Mouse (Mus musculus) thymus, postnatal 25 days (tissue): Measurements from ENCODE around the gene Wfdc9.
"Not testable (repeated sequence)": the region's sequence is repeated elsewhere in the genome, so short reads cannot be mapped to it uniquely, and the experiment has no call there.

Source experiments
- DNase-seq: peaks from one replicate; pipeline ENCODE4 v3.0.0; 2022

Gene Wfdc9

DNA sequence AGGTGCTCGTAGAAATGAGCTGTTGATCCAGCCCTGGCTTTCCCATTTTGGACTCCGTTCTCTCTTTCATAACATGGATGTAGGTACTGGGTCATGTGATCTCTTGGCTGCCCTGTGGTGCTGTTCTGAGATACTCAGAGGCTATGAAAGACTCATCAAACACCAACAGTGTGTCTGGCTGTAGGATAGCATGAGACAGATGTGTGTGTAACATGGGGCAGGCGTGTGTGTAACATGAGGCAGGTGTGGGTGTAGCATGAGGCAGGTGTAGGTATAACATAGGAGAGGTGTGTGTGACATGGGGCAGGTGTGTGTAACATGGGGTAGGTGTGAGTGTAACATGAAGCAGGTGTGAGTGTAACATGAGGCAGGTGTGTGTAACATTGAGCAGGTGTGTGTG is 41.0 kb downstream of the Wfdc9 start:
- DNase-seq = no peak

DNA sequence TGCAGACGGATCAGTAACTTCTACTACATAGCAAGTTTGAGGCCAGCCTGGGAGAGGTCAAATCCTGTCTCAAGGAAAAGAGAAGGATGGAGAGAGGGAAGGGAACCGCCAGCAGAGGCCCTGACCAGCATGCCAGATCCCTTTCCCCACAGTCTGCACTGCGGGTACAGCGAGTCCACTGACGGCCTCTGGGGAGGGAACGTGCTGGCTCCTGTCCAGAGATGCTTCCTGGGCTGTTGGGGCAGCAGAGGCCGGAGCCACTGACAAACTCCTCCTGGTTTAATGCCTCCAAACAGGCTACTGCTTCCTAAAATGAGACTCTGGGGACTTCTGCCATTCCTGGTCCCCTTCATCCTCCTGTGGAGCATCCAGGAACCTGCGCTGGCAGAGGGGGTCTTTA is 42.9 kb downstream of the Wfdc9 start, which contains the start of the genes Wfdc6b and Wfdc8:
Gene Wfdc6b (plus strand): TSS at position 52 of the 400 bp plus-strand sequence.
Gene Wfdc8 (minus strand): TSS at position 156 of the 400 bp plus-strand sequence.
- DNase-seq = not testable (repeated sequence)

- no peak for DNase-seq
These were observed 47.6 kb downstream of the Wfdc9 start for GRCm38 (mm10) chr2:164608781-164609180.

DNA sequence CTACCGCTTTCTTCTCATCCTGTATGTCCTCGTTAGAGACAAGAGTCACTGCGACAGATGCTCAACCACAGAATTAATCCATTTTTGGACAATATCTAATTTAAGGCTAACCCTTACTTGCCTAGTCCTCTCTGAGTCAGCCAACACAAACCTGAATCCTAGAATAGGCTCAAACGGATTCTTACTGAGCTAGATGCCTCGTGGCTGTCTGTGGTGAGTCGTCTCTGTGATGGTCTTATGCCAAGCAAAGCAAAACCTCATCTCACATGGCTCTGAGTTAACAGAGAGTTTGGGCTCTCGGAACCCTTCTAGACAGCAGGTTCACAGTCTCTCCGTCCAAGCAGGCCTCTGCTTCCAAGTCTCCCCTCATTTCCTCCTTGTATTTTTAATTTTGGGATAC is 52.0 kb downstream of the Wfdc9 start:
- no peak for DNase-seq

DNA sequence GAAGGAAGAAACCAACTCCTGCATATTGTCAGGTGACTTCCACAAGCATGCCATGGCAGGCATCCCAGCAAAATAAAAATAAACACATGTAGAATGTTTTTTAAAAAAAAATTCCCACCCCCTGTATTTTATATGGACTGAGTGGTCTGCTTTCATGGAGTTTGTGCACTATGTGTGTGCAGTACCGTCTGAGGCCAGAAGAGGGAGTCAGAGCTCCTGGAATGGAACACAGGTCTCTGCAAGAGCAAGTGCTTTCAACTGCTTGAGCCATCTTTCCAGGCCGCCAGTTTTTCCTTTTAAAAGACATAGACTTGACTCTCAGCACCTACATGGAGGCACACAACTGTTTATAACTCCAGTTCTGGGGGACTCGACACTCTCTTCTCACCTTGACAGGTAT is 52.9 kb downstream of the Wfdc9 start:
- DNase-seq = no peak

DNA sequence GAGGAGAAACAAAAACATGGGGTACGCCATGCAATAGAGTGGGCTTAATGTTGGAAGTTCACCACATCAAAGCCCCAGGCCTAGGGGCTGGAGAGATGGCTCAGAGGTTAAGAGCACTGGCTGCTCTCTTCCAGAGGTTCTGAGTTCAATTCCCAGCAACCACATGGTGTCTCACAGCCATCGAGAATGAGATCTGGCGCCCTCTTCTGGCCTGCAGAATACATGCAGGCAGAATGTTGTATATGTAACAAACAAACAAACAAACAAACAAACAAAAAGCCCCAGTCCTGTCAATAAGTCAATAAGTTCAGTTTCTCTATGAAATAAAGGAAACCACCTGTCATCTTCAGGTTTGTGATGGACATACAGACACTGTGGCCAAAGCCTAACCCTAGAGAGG is 56.2 kb downstream of the Wfdc9 start:
- no peak for DNase-seq
